Mouse (Mus musculus): ENCODE measurements around the gene Nrde2.

DNA sequence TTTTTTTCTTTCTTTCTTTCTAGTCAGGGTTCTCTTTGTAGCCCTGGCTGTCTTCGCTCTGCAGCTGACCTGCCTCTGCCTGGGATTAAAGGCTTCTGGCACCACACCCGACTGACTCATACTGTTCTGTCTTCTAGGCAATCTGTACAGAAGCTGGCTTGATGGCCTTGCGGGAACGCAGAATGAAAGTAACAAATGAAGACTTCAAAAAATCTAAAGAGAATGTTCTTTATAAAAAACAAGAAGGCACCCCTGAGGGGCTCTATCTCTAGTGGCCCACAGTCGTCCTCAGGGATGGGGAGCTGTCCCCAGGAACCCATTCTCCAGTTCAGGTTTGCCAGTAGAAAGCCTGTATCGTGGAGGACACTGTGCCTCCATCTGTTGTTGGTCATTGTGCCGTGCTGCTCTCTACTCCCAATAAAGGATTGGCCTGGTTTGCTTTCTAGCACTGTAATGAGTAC, 36.5 kb downstream of the Nrde2 start:
- TF ChIP-seq GATA1 (IDR thresholded peaks at IDR 0.05; ENCODE audit: low read length) (no peak), TAL1 (IDR thresholded peaks at IDR 0.05; ENCODE audit: low read length) (no peak)

Data from erythroblast, embryonic 14.5 days (primary cell).